Mouse (Mus musculus) forelimb bud, embryonic 11.5 days (tissue): ENCODE results near the gene Ppp1r32.

Experiments used
- DNase-seq: peaks from one replicate; pipeline ENCODE4 v3.0.0-alpha.2; 2012; ENCODE audit warnings: low read depth, low spot score

Ppp1r32 gene

GRCm38 (mm10) chr19:10425484-10426270 lies 57.1 kb downstream of the Ppp1r32 start:
- no peak for DNase-seq

- no peak for DNase-seq
Observed at GRCm38 (mm10) chr19:10424751-10425150, 58.0 kb downstream of the Ppp1r32 start.
